Mouse (Mus musculus): ENCODE data around the gene Ppm1h. TPM values are rescaled to one million over a fixed set of nuclear protein-coding genes. Genes with fewer than 3 reads are reported as not detected.

The Ppm1h gene
- total and polyA plus RNA-seq, 3 experiments: 6.9 to 14.9 TPM; not detected in 1

DNA sequence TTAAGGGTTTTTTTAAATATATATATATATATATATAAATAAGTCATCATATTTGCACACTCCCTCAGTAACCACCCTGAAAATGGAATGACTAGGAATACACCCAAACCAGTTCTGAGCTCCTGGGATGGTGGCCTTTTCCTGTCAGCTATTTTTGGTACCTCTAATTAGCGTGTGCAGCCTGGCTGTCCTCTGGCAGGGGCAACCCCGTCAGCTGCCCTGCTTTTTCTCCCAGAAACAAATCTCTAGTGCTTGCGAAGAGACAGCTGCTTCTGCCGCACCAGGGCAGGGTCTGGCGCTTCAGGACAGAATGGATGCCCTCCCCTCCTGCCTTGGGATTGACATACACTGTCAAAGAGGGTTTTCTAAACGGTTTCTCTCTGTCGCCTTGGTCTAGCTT is 166.9 kb downstream of the Ppm1h start:
- Histone ChIP-seq H3K9ac (ENCODE audit: control insufficient read depth, low read depth, low read length, poor library complexity, severe bottlenecking) (no peak overlapping the region), H3K4me1 (ENCODE audit: control insufficient read depth in 1 of 2, insufficient read depth in 2 of 2, low read length in 2 of 2) (no peaks in the 10 kb centered on the region), H3K4me3 (ENCODE audit: control insufficient read depth in 1 of 2, insufficient read depth in 1 of 2, low read depth in 2 of 2, low read length in 2 of 2) (no peak overlapping the region), H3K27me3 (ENCODE audit: control insufficient read depth in 1 of 2, insufficient read depth in 2 of 2, low read length in 2 of 2) (no peaks in the 10 kb centered on the region), H3K36me3 (ENCODE audit: control insufficient read depth in 1 of 2, insufficient read depth in 2 of 2, low read length in 2 of 2) (no peaks in the 10 kb centered on the region), H3K9me3 (replicated peaks; ENCODE audit: insufficient read depth, low read length) (no peaks in the 10 kb centered on the region), H3K27ac (ENCODE audit: control insufficient read depth, low read depth, low read length) (no peak overlapping the region), H3K79me2 (ENCODE audit: control insufficient read depth, insufficient read depth, low read length, poor library complexity) (no peaks in the 10 kb centered on the region)
- no peak for TF ChIP-seq E2F4 (IDR thresholded peaks at IDR 0.05; ENCODE audit: borderline replicate concordance, low read depth, low read length)
- no peak for TF ChIP-seq MAX (IDR thresholded peaks at IDR 0.05; ENCODE audit: low read length)
- TF ChIP-seq ZC3H11A (IDR thresholded peaks at IDR 0.05; ENCODE audit: low read depth, low read length): no peak
- TF ChIP-seq POLR2A (IDR thresholded peaks at IDR 0.05; ENCODE audit: control insufficient read depth in 1 of 2, insufficient read depth in 1 of 2, low read depth in 1 of 2, low read length in 2 of 2, poor library complexity in 1 of 2): no peak
- TF ChIP-seq USF2 (IDR thresholded peaks at IDR 0.05; ENCODE audit: borderline replicate concordance in 1 of 2, insufficient read depth in 1 of 2, low read depth in 1 of 2, low read length in 2 of 2): no peak
- TF ChIP-seq GABPA (IDR thresholded peaks at IDR 0.05; ENCODE audit: low read depth, low read length): no peak
- TF ChIP-seq MEF2A (IDR thresholded peaks at IDR 0.05; ENCODE audit: extremely low read depth, insufficient replicate concordance, low read depth, low read length, poor library complexity, severe bottlenecking): no peak
- TF ChIP-seq ELF1 (IDR thresholded peaks at IDR 0.05; ENCODE audit: low read depth, low read length): no peak
- TF ChIP-seq HCFC1 (IDR thresholded peaks at IDR 0.05; ENCODE audit: low read depth, low read length): no peak
- TF ChIP-seq NRF1 (IDR thresholded peaks at IDR 0.05; ENCODE audit: insufficient read depth, low read depth, low read length, poor library complexity, severe bottlenecking): no peak
- no peak for TF ChIP-seq ETS1 (IDR thresholded peaks at IDR 0.05; ENCODE audit: low read depth, low read length)
- TF ChIP-seq BHLHE40 (IDR thresholded peaks at IDR 0.05; ENCODE audit: borderline replicate concordance, low read depth, low read length): no peak
- no peak for TF ChIP-seq CHD1 (IDR thresholded peaks at IDR 0.05; ENCODE audit: low read depth, low read length)
- DNase-seq (ENCODE audit: low read depth, low spot score): no peak

DNA sequence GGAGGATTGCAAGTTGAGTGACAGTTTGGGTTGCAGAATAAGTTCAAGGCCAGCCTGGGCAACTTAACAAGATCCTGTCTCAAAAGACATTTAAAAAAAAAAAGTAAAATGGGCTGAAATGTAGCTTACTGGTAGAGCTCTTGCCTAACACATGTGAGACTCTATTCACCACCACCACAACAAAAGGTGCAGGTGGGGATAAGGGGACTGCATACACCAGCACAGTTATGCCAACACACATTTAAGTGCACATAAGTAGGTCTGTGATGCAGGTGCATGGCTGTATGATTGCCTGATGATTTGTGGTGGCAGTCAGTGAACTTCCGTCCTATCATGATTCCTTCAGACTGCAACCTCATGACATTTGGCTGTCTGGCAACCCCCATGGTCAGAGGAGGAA is 167.9 kb downstream of the Ppm1h start:
- no peaks in the 10 kb centered on the region for H3K79me2 ChIP-seq (ENCODE audit: control insufficient read depth, insufficient read depth, low read length, poor library complexity)
- no peak for DNase-seq (ENCODE audit: low read depth, low spot score)
- H3K4me3 ChIP-seq (ENCODE audit: control insufficient read depth in 1 of 2, insufficient read depth in 1 of 2, low read depth in 2 of 2, low read length in 2 of 2): no peak overlapping the region
- H3K4me1 ChIP-seq (ENCODE audit: control insufficient read depth in 1 of 2, insufficient read depth in 2 of 2, low read length in 2 of 2): no peaks in the 10 kb centered on the region
- no peaks in the 10 kb centered on the region for H3K27me3 ChIP-seq (ENCODE audit: control insufficient read depth in 1 of 2, insufficient read depth in 2 of 2, low read length in 2 of 2)
- TF ChIP-seq E2F4 (IDR thresholded peaks at IDR 0.05; ENCODE audit: borderline replicate concordance, low read depth, low read length) (no peak), RCOR1 (IDR thresholded peaks at IDR 0.05; ENCODE audit: low read depth, low read length) (no peak), CHD1 (IDR thresholded peaks at IDR 0.05; ENCODE audit: low read depth, low read length) (no peak), MAX (IDR thresholded peaks at IDR 0.05; ENCODE audit: low read length) (no peak), TAL1 (IDR thresholded peaks at IDR 0.05; ENCODE audit: low read length) (no peak), CHD2 (IDR thresholded peaks at IDR 0.05; ENCODE audit: low read length) (no peak), GABPA (IDR thresholded peaks at IDR 0.05; ENCODE audit: low read depth, low read length) (no peak), TBP (IDR thresholded peaks at IDR 0.05; ENCODE audit: low read depth, low read length) (no peak), MAZ (IDR thresholded peaks at IDR 0.05; ENCODE audit: low read depth, low read length) (no peak), POLR2A (IDR thresholded peaks at IDR 0.05; ENCODE audit: control insufficient read depth in 1 of 2, insufficient read depth in 1 of 2, low read depth in 1 of 2, low read length in 2 of 2, poor library complexity in 1 of 2) (no peak), BHLHE40 (IDR thresholded peaks at IDR 0.05; ENCODE audit: borderline replicate concordance, low read depth, low read length) (no peak), NELFE (IDR thresholded peaks at IDR 0.05; ENCODE audit: low read depth, low read length) (no peak), ZMIZ1 (IDR thresholded peaks at IDR 0.05; ENCODE audit: low read depth, low read length) (no peak), USF2 (IDR thresholded peaks at IDR 0.05; ENCODE audit: borderline replicate concordance in 1 of 2, insufficient read depth in 1 of 2, low read depth in 1 of 2, low read length in 2 of 2) (no peak), POLR2AphosphoS5 (IDR thresholded peaks at IDR 0.05; ENCODE audit: borderline replicate concordance, low read depth, low read length) (no peak), SIN3A (IDR thresholded peaks at IDR 0.05; ENCODE audit: low read length) (no peak), UBTF (IDR thresholded peaks at IDR 0.05; ENCODE audit: borderline replicate concordance, insufficient read depth, low read depth, low read length) (no peak), MYC (IDR thresholded peaks at IDR 0.05; ENCODE audit: low read depth, low read length) (no peak), MEF2A (IDR thresholded peaks at IDR 0.05; ENCODE audit: extremely low read depth, insufficient replicate concordance, low read depth, low read length, poor library complexity, severe bottlenecking) (no peak), USF1 (IDR thresholded peaks at IDR 0.05; ENCODE audit: low read depth, low read length) (no peak)
- H3K36me3 ChIP-seq (ENCODE audit: control insufficient read depth in 1 of 2, insufficient read depth in 2 of 2, low read length in 2 of 2): no peaks in the 10 kb centered on the region
- no peaks in the 10 kb centered on the region for H3K9me3 ChIP-seq (replicated peaks; ENCODE audit: insufficient read depth, low read length)
- H3K9ac ChIP-seq (ENCODE audit: control insufficient read depth, low read depth, low read length, poor library complexity, severe bottlenecking): no peak overlapping the region
- H3K27ac ChIP-seq (ENCODE audit: control insufficient read depth, low read depth, low read length): no peak overlapping the region
